Mouse (Mus musculus) CH12.LX (cell line): ENCODE results near the gene Camkmt. TPM values are rescaled to one million over a fixed set of nuclear protein-coding genes. Genes with fewer than 3 reads are reported as not detected.

Experiments used
- DNase-seq: peaks from one replicate; pipeline ENCODE4 v3.0.0-alpha.2; 2013; ENCODE audit errors: extremely low read depth
- H3K27ac ChIP-seq: 2 replicates; pipeline ENCODE4 v1.5.1; 2012; ENCODE audit warnings: low read depth, mild to moderate bottlenecking, control low read depth, moderate library complexity; ENCODE audit not compliant: insufficient read depth
- H3K27me3 ChIP-seq: replicated peaks from 2 replicates; pipeline ENCODE3; 2012; ENCODE audit warnings: inconsistent platforms
- H3K36me3 ChIP-seq, 2 experiments: replicated peaks in 1 of 2; 2 replicates each; pipeline versions ENCODE3 to v1.6.1; 2012; ENCODE audit warnings: inconsistent platforms in 1 of 2, low read length in 1 of 2, mild to moderate bottlenecking in 1 of 2, mixed read lengths in 1 of 2, moderate library complexity in 1 of 2; ENCODE audit not compliant: control insufficient read depth in 1 of 2, insufficient read depth in 1 of 2
- H3K4me1 ChIP-seq, 2 experiments: 2 replicates each; pipeline ENCODE4 v1.6.1; 2012; ENCODE audit warnings: inconsistent platforms in 1 of 2, moderate library complexity in 1 of 2; ENCODE audit not compliant: insufficient read depth in 2 of 2, control insufficient read depth in 1 of 2
- H3K4me2 ChIP-seq: 2 replicates; pipeline ENCODE4 v1.6.1; 2012; ENCODE audit warnings: low read depth, mild to moderate bottlenecking, control low read depth; ENCODE audit not compliant: poor library complexity, insufficient read depth, severe bottlenecking
- H3K4me3 ChIP-seq, 3 experiments: fragments of 150-350 bp in 1 of 3; sonication (generic) in 1 of 3; replicated peaks in 1 of 3; 2 replicates each; pipeline versions ENCODE3 to v1.5.1; 2011 to 2012; ENCODE audit warnings: low read depth in 2 of 3, low read length in 2 of 3, mild to moderate bottlenecking in 2 of 3, moderate library complexity in 2 of 3, control low read depth in 1 of 3, improper control_type of control experiment in 1 of 3, inconsistent platforms in 1 of 3, mixed read lengths in 1 of 3; ENCODE audit not compliant: poor library complexity in 1 of 3
- H3K79me2 ChIP-seq: replicated peaks from 2 replicates; pipeline ENCODE4 v1.6.1; 2012; ENCODE audit warnings: mild to moderate bottlenecking, moderate library complexity; ENCODE audit not compliant: control insufficient read depth, poor library complexity, insufficient read depth, severe bottlenecking; ENCODE audit errors: extremely low read depth
- H3K9ac ChIP-seq: 2 replicates; pipeline ENCODE4 v1.6.1; 2012; ENCODE audit warnings: low read depth, mild to moderate bottlenecking, control low read depth, moderate library complexity; ENCODE audit not compliant: insufficient read depth
- H3K9me3 ChIP-seq: replicated peaks from 2 replicates; pipeline ENCODE3; 2012; ENCODE audit warnings: low read length, inconsistent platforms, mixed read lengths
- CTCF ChIP-seq, 2 experiments: IDR thresholded peaks in 1 of 2; conservative IDR thresholded peaks in 1 of 2; 2 replicates each; pipeline ENCODE4 v1.5.1; 2011 to 2012; ENCODE audit warnings: low read depth in 2 of 2, low read length in 2 of 2, improper control_type of control experiment in 1 of 2, inconsistent platforms in 1 of 2, mild to moderate bottlenecking in 1 of 2, moderate library complexity in 1 of 2
- E2F4 ChIP-seq: IDR thresholded peaks from 2 replicates; pipeline ENCODE4 v1.6.1; 2011; ENCODE audit warnings: low read depth, low read length, improper control_type of control experiment; ENCODE audit not compliant: insufficient replicate concordance
- ELF1 ChIP-seq: IDR thresholded peaks from 2 replicates; pipeline ENCODE4 v1.6.1; 2014; ENCODE audit warnings: low read depth, mild to moderate bottlenecking, inconsistent platforms, low read length, improper control_type of control experiment
- ETS1 ChIP-seq: conservative IDR thresholded peaks from 2 replicates; pipeline ENCODE4 v1.6.1; 2012; ENCODE audit warnings: low read depth, mild to moderate bottlenecking, inconsistent platforms, low read length, improper control_type of control experiment, moderate library complexity
- GABPA ChIP-seq: IDR thresholded peaks from 2 replicates; pipeline ENCODE4 v1.6.1; 2012; ENCODE audit warnings: low read depth, low read length, improper control_type of control experiment, inconsistent platforms; ENCODE audit not compliant: insufficient replicate concordance
- HCFC1 ChIP-seq: IDR thresholded peaks from 2 replicates; pipeline ENCODE4 v1.6.1; 2012; ENCODE audit warnings: low read depth, mild to moderate bottlenecking, inconsistent platforms, low read length, improper control_type of control experiment
- IRF4 ChIP-seq: IDR thresholded peaks from 2 replicates; pipeline ENCODE4 v1.6.1; 2014; ENCODE audit warnings: low read depth, mild to moderate bottlenecking, inconsistent platforms, low read length, improper control_type of control experiment
- JUND ChIP-seq: conservative IDR thresholded peaks from 2 replicates; pipeline ENCODE4 v1.6.1; 2011; ENCODE audit warnings: low read depth, low read length, improper control_type of control experiment
- MXI1 ChIP-seq: IDR thresholded peaks from 2 replicates; pipeline ENCODE4 v1.6.1; 2011; ENCODE audit warnings: mild to moderate bottlenecking, low read depth, low read length, improper control_type of control experiment
- MYC ChIP-seq: IDR thresholded peaks from 2 replicates; pipeline ENCODE4 v1.6.1; 2011; ENCODE audit warnings: low read depth, mild to moderate bottlenecking, improper control_type of control experiment, low read length
- NELFE ChIP-seq: IDR thresholded peaks from 2 replicates; pipeline ENCODE4 v1.6.1; 2011; ENCODE audit warnings: low read depth, low read length, improper control_type of control experiment
- NRF1 ChIP-seq: IDR thresholded peaks from 2 replicates; pipeline ENCODE4 v1.6.1; 2014; ENCODE audit warnings: low read depth, mild to moderate bottlenecking, inconsistent platforms, low read length, improper control_type of control experiment, moderate library complexity
- POLR2AphosphoS2 ChIP-seq: IDR thresholded peaks from 2 replicates; pipeline ENCODE4 v1.6.1; 2011; ENCODE audit warnings: low read depth, low read length, improper control_type of control experiment
- SIN3A ChIP-seq: IDR thresholded peaks from 2 replicates; pipeline ENCODE4 v1.6.1; 2012; ENCODE audit warnings: low read length, improper control_type of control experiment, inconsistent platforms
- SMC3 ChIP-seq: IDR thresholded peaks from 2 replicates; pipeline ENCODE4 v1.6.1; 2011; ENCODE audit warnings: low read depth, low read length, improper control_type of control experiment
- USF2 ChIP-seq: conservative IDR thresholded peaks from 2 replicates; pipeline ENCODE4 v1.6.1; 2011; ENCODE audit warnings: low read depth, low read length, improper control_type of control experiment
- ZC3H11A ChIP-seq: IDR thresholded peaks from 2 replicates; pipeline ENCODE4 v1.6.1; 2012; ENCODE audit warnings: low read depth, mild to moderate bottlenecking, inconsistent platforms, low read length, improper control_type of control experiment
- ZNF384 ChIP-seq: IDR thresholded peaks from 2 replicates; pipeline ENCODE4 v1.6.1; 2012; ENCODE audit warnings: low read depth, low read length, improper control_type of control experiment, inconsistent platforms
- dilution Hi-C: fragments of 300-500 bp; cut with MboI; formaldehyde crosslinking; loops from 2 replicates; pipeline ENCODE4 v1.14.3; 2020; ENCODE audit warnings: low sequenced_read_pairs; ENCODE audit not compliant: extremely low pct_unique_long_range_greater_than_20kb, extremely low pct_ligation_motif_present
- in situ Hi-C: fragments of 300-500 bp; cut with MboI; formaldehyde crosslinking; loops from 3 replicates; pipeline ENCODE4 v1.14.3; 2019; ENCODE audit warnings: low sequenced_read_pairs, low pct_ligation_motif_present, low pct_unique_long_range_greater_than_20kb, mixed read lengths
- polyA plus RNA-seq: library from polyadenylated mRNA; unstranded; fragments of >175 nt; gene quantifications from 2 replicates; pipeline ENCODE4 v1.2.1, GENCODE M21; 2012; ENCODE audit warnings: low read depth; ENCODE audit not compliant: insufficient read length
- total RNA-seq, 2 experiments: library from RNA; depleted of rRNA; stranded (reverse); fragments of 300-350 nt in 1 of 2; fragments of >200 nt in 1 of 2; gene quantifications; 2 replicates each; pipeline ENCODE4 v1.2.3; 2012 to 2014

The Camkmt gene
- total and polyA plus RNA-seq, 3 experiments, result 1.5 to 4.4 (median 1.8) TPM

- H3K27ac ChIP-seq, result no peak overlapping the region
- in situ Hi-C loops, result no loop called here
- TF ChIP-seq GABPA (no peak), MYC (no peak)
- TF ChIP-seq, all 38 proteins: peak for 0
- H3K9ac ChIP-seq, result no peak overlapping the region
- peaks cover 8 to 34% of the 10 kb centered on the region in 2 experiments; a peak in 3 of 4 replicates for H3K4me1 ChIP-seq
- H3K36me3 ChIP-seq, result peaks cover 2 to 9% of the 10 kb centered on the region in 2 experiments
- H3K4me3 ChIP-seq, result no peak overlapping the region
- no peak for DNase-seq
- H3K4me2 ChIP-seq, result no peak overlapping the region
- H3K9me3 ChIP-seq, result no peaks in the 10 kb centered on the region
- dilution Hi-C loops, result no loop called here
- no peaks in the 10 kb centered on the region for H3K27me3 ChIP-seq
- H3K79me2 ChIP-seq, result no peaks in the 10 kb centered on the region
Observed at GRCm38 (mm10) chr17:85088401-85088800, 2.0 kb upstream of the Camkmt start.

GRCm38 (mm10) chr17:85089011-85089410 lies 1.3 kb upstream of the Camkmt start:
- H3K4me1 ChIP-seq, result peaks cover 8 to 34% of the 10 kb centered on the region in 2 experiments; a peak in 3 of 4 replicates
- H3K79me2 ChIP-seq, result no peaks in the 10 kb centered on the region
- no peaks in the 10 kb centered on the region for H3K27me3 ChIP-seq
- H3K27ac ChIP-seq, result no peak overlapping the region
- in situ Hi-C loops (no loop called here), dilution Hi-C loops (no loop called here)
- H3K9ac ChIP-seq, result peak overlapping the region; percentile 72; the same call in 1 of the 2 replicates
- H3K4me3 ChIP-seq, result peak overlapping the region in 1 of 3 experiments; percentile 93
- peaks cover 2 to 9% of the 10 kb centered on the region in 2 experiments for H3K36me3 ChIP-seq
- no peaks in the 10 kb centered on the region for H3K9me3 ChIP-seq
- DNase-seq, result no peak
- H3K4me2 ChIP-seq, result peak overlapping the region; percentile 86; the same call in 1 of the 2 replicates
- no peak for TF ChIP-seq MYC
- no peak for TF ChIP-seq ELF1
- no peak for TF ChIP-seq NELFE
- TF ChIP-seq ZC3H11A, result no peak
- no peak for TF ChIP-seq JUND
- TF ChIP-seq IRF4, result no peak
- TF ChIP-seq E2F4, result no peak
- no peak for TF ChIP-seq SMC3
- TF ChIP-seq SIN3A, result no peak
- TF ChIP-seq CTCF (conservative IDR thresholded peaks at IDR 0.05 in 1 of 2, IDR thresholded peaks at IDR 0.05 in 1 of 2; ENCODE audit: low read depth in 2 of 2, low read length in 2 of 2), result no peak
- no peak for TF ChIP-seq POLR2AphosphoS2
- TF ChIP-seq ZNF384, result no peak

DNA sequence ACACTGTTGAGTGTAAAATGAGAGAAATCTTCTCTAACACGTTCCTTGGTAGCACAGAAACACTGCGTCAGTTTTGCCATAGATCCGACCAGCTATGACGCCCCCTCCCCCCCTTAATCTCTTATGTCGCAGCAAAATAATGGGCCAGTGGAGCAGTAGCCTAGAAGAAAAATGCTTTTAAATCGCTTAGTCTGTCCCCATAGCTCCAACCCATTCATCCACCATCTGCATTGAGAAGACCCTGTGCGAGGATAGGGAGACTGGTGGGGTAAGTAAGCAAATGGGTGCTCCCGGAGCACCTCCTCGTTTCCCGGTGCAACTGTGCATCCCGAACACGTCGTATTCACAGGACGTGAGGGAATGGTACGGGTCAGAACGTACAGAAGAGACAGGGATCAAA lies 731 bp upstream of the Camkmt start:
- Histone ChIP-seq H3K4me2 (peak overlapping the region; percentile 86), H3K9ac (peak overlapping the region; percentile 72), H3K4me3 (peak overlapping the region; percentile 89 to 97 (median 93)), H3K9me3 (no peaks in the 10 kb centered on the region), H3K27me3 (no peaks in the 10 kb centered on the region), H3K36me3 (peaks cover 2 to 9% of the 10 kb centered on the region in 2 experiments), H3K4me1 (peaks cover 8 to 34% of the 10 kb centered on the region in 2 experiments; a peak in 3 of 4 replicates), H3K79me2 (no peaks in the 10 kb centered on the region), H3K27ac (peak overlapping the region; percentile 25; the same call in 1 of the 2 replicates)
- TF ChIP-seq ETS1 (no peak), JUND (no peak), MYC (no peak), NELFE (no peak), CTCF (conservative IDR thresholded peaks at IDR 0.05 in 1 of 2, IDR thresholded peaks at IDR 0.05 in 1 of 2; ENCODE audit: low read depth in 2 of 2, low read length in 2 of 2) (no peak), HCFC1 (no peak), ELF1 (no peak), POLR2AphosphoS2 (no peak), USF2 (no peak), NRF1 (no peak), MXI1 (no peak)
- dilution Hi-C loops (no loop called here), in situ Hi-C loops (no loop called here)
- peak; percentile 37 for DNase-seq
